Mouse (Mus musculus) intestine, postnatal 0 days (tissue): ENCODE results near the gene Slc25a17. TPM values are rescaled to one million over a fixed set of nuclear protein-coding genes. Genes with fewer than 3 reads are reported as not detected.

ENCODE experiments used
- ATAC-seq: fragments of 200-750 bp; cut with Nextera tagmentation; 2 replicates; pipeline ENCODE4 v1.8.0; 2017; ENCODE audit warnings: mild to moderate bottlenecking, moderate TSS enrichment, moderate library complexity
- H3K27ac ChIP-seq: fragments of 300-500 bp; sonication (generic); 2 replicates; pipeline ENCODE4 v1.5.1; 2014; ENCODE audit warnings: mild to moderate bottlenecking, low read depth, low read length, moderate library complexity
- H3K27me3 ChIP-seq: fragments of 300-500 bp; sonication (generic); replicated peaks from 2 replicates; pipeline ENCODE4 v1.6.1; 2014; ENCODE audit warnings: low read length, mixed read lengths; ENCODE audit not compliant: control insufficient read depth, insufficient read depth
- H3K36me3 ChIP-seq: fragments of 300-500 bp; sonication (generic); 2 replicates; pipeline ENCODE4 v1.6.1; 2014; ENCODE audit warnings: mild to moderate bottlenecking, moderate library complexity; ENCODE audit not compliant: control insufficient read depth, insufficient read depth
- H3K4me1 ChIP-seq: fragments of 300-500 bp; sonication (generic); replicated peaks from 2 replicates; pipeline ENCODE4 v1.6.1; 2014; ENCODE audit warnings: antibody characterized with exemption, low read length, mixed read lengths; ENCODE audit not compliant: control insufficient read depth, insufficient read depth
- H3K4me2 ChIP-seq: fragments of 300-500 bp; sonication (generic); replicated peaks from 2 replicates; pipeline ENCODE4 v1.6.1; 2014; ENCODE audit warnings: low read depth, mild to moderate bottlenecking, moderate library complexity
- H3K4me3 ChIP-seq: fragments of 300-500 bp; sonication (generic); 2 replicates; pipeline ENCODE4 v1.5.1; 2014; ENCODE audit warnings: low read depth, low read length
- H3K9ac ChIP-seq: fragments of 300-500 bp; sonication (generic); 2 replicates; pipeline ENCODE4 v1.6.1; 2014; ENCODE audit warnings: mild to moderate bottlenecking, low read depth, low read length
- H3K9me3 ChIP-seq: fragments of 300-500 bp; sonication (generic); 2 replicates; pipeline ENCODE4 v1.6.1; 2016; ENCODE audit warnings: mixed run types; ENCODE audit not compliant: control insufficient read depth
- CTCF ChIP-seq: sonication (generic); IDR thresholded peaks from 2 replicates; pipeline ENCODE4 v1.5.1; 2016; ENCODE audit warnings: low read depth, mild to moderate bottlenecking, control low read depth, antibody characterized with exemption, moderate library complexity
- WGBS: fragments of 180-500 bp; shearing (Covaris S2); extraction: QIAGEN DNeasy Blood & Tissue Kit; methylation state at CpG from one replicate; pipeline ENCODE4 v1.1.7; 2014; 5-methylcytosine and 5-hydroxymethylcytosine counted together
- polyA plus RNA-seq: library from polyadenylated mRNA; unstranded; fragments of >200 nt; fragmentation: Nextera tagmentation; extraction: Ambion mirVana; gene quantifications from 2 replicates; pipeline ENCODE4 v1.2.1, GENCODE M21; 2015

Slc25a17 gene
- polyA plus RNA-seq, 1 experiment from 2014 or later, result 33.2 TPM

GRCm38 (mm10) chr15:81302151-81302808 lies 58.3 kb downstream of the Slc25a17 start:
- ATAC-seq, result no peak
- TF ChIP-seq CTCF, result peak; percentile 76
- no peaks in the 10 kb centered on the region for H3K36me3 ChIP-seq
- no peak overlapping the region for H3K9ac ChIP-seq
- H3K9me3 ChIP-seq, result no peaks in the 10 kb centered on the region
- no peak overlapping the region for H3K27ac ChIP-seq
- no peak overlapping the region for H3K4me3 ChIP-seq
- H3K4me2 ChIP-seq, result peak overlapping the region; percentile 37
- no peaks in the 10 kb centered on the region for H3K4me1 ChIP-seq
- no peaks in the 10 kb centered on the region for H3K27me3 ChIP-seq
- WGBS, result 48% methylated on average over 13 of the region's 13 CpGs

GRCm38 (mm10) chr15:81301193-81302070 lies 59.2 kb downstream of the Slc25a17 start:
- H3K4me1 ChIP-seq, result no peaks in the 10 kb centered on the region
- H3K9ac ChIP-seq, result no peak overlapping the region
- WGBS, result 34% methylated on average over 16 of the region's 16 CpGs
- no peaks in the 10 kb centered on the region for H3K36me3 ChIP-seq
- peak; percentile 49 for TF ChIP-seq CTCF
- peak overlapping the region; percentile 37 for H3K4me2 ChIP-seq
- no peaks in the 10 kb centered on the region for H3K27me3 ChIP-seq
- no peak overlapping the region for H3K4me3 ChIP-seq
- H3K9me3 ChIP-seq, result no peaks in the 10 kb centered on the region
- peak; percentile 44; the same call in 1 of the 2 replicates for ATAC-seq
- no peak overlapping the region for H3K27ac ChIP-seq

- WGBS, result 46% methylated on average over 3 of the region's 3 CpGs
- Histone ChIP-seq H3K36me3 (no peaks in the 10 kb centered on the region), H3K9me3 (no peaks in the 10 kb centered on the region), H3K9ac (no peak overlapping the region), H3K4me3 (no peak overlapping the region), H3K4me1 (no peaks in the 10 kb centered on the region), H3K27ac (no peak overlapping the region), H3K27me3 (no peaks in the 10 kb centered on the region), H3K4me2 (no peak overlapping the region)
- no peak for TF ChIP-seq CTCF
- ATAC-seq, result 0 out of 2 replicates have a peak, but pooled peaks have one; percentile 28
Observed at GRCm38 (mm10) chr15:81300520-81301069, 60.0 kb downstream of the Slc25a17 start.

- no peak for ATAC-seq
- Histone ChIP-seq H3K36me3 (no peaks in the 10 kb centered on the region), H3K4me2 (no peak overlapping the region), H3K27ac (no peak overlapping the region), H3K27me3 (no peaks in the 10 kb centered on the region), H3K9ac (no peak overlapping the region), H3K4me3 (no peak overlapping the region), H3K4me1 (no peaks in the 10 kb centered on the region), H3K9me3 (no peaks in the 10 kb centered on the region)
- no peak for TF ChIP-seq CTCF
- 84% methylated on average over 4 of the region's 4 CpGs for WGBS
Observed at GRCm38 (mm10) chr15:81299549-81299948, 61.1 kb downstream of the Slc25a17 start.

- H3K4me1 ChIP-seq, result no peaks in the 10 kb centered on the region
- no peak overlapping the region for H3K4me2 ChIP-seq
- TF ChIP-seq CTCF, result no peak
- ATAC-seq, result no peak
- H3K27me3 ChIP-seq, result no peaks in the 10 kb centered on the region
- no peak overlapping the region for H3K4me3 ChIP-seq
- H3K36me3 ChIP-seq, result no peaks in the 10 kb centered on the region
- no peak overlapping the region for H3K27ac ChIP-seq
- H3K9me3 ChIP-seq, result no peaks in the 10 kb centered on the region
- 66% methylated on average over 6 of the region's 6 CpGs for WGBS
- H3K9ac ChIP-seq, result no peak overlapping the region
Observed at GRCm38 (mm10) chr15:81298213-81298612, 62.4 kb downstream of the Slc25a17 start.

- H3K27ac ChIP-seq, result no peak overlapping the region
- no peak for ATAC-seq
- TF ChIP-seq CTCF, result no peak
Observed at GRCm38 (mm10) chr15:81297543-81297942, 63.1 kb downstream of the Slc25a17 start.

More at GRCm38 (mm10) chr15:81297543-81297942, 63.1 kb downstream of the Slc25a17 start:
- H3K27me3 ChIP-seq, result no peaks in the 10 kb centered on the region
- H3K4me2 ChIP-seq, result no peak overlapping the region
- H3K36me3 ChIP-seq, result no peaks in the 10 kb centered on the region
- H3K4me1 ChIP-seq, result no peaks in the 10 kb centered on the region
- H3K9me3 ChIP-seq, result no peaks in the 10 kb centered on the region
- WGBS, result 87% methylated on average over 3 of the region's 3 CpGs
- H3K4me3 ChIP-seq, result no peak overlapping the region
- H3K9ac ChIP-seq, result no peak overlapping the region
